Mouse (Mus musculus) limb, embryonic 10.5 days (tissue): Measurements from ENCODE around the gene Igsf9b. TPM values are rescaled to one million over a fixed set of nuclear protein-coding genes. Genes with fewer than 3 reads are reported as not detected.

Source experiments
- DNase-seq: peaks from one replicate; pipeline ENCODE4 v3.0.0-alpha.2; 2017; ENCODE audit warnings: low spot score
- H3K27ac ChIP-seq: fragments of 300-500 bp; sonication (generic); 2 replicates; pipeline ENCODE4 v1.5.1; 2016; ENCODE audit warnings: mild to moderate bottlenecking
- H3K27me3 ChIP-seq: fragments of 300-500 bp; sonication (generic); 2 replicates; pipeline ENCODE4 v1.6.1; 2016; ENCODE audit warnings: low read depth, mild to moderate bottlenecking; ENCODE audit not compliant: poor library complexity, severe bottlenecking
- H3K36me3 ChIP-seq: fragments of 300-500 bp; sonication (generic); 2 replicates; pipeline ENCODE4 v1.6.1; 2016; ENCODE audit warnings: mild to moderate bottlenecking, moderate library complexity
- H3K4me1 ChIP-seq: fragments of 300-500 bp; sonication (generic); 2 replicates; pipeline ENCODE4 v1.6.1; 2016
- H3K4me3 ChIP-seq: fragments of 300-500 bp; sonication (generic); 2 replicates; pipeline ENCODE4 v1.5.1; 2016; ENCODE audit warnings: mild to moderate bottlenecking, moderate library complexity
- H3K9me3 ChIP-seq: fragments of 300-500 bp; sonication (generic); replicated peaks from 2 replicates; pipeline ENCODE4 v1.6.1; 2016; ENCODE audit warnings: mild to moderate bottlenecking
- WGBS: fragments of 180-500 bp; shearing (Covaris S2); methylation state at CpG from one replicate; pipeline ENCODE4 v1.1.7; 2016; 5-methylcytosine and 5-hydroxymethylcytosine counted together
- polyA plus RNA-seq: library from polyadenylated mRNA; unstranded; fragments of >200 nt; fragmentation: Nextera tagmentation; extraction: Ambion mirVana; gene quantifications from 2 replicates; pipeline ENCODE4 v1.2.1, GENCODE M21; 2016

The Igsf9b gene
- polyA plus RNA-seq, 1 experiment from 2014 or later = 3.4 TPM

- DNase-seq = no peak
- H3K36me3 ChIP-seq = no peaks in the 10 kb centered on the region
- no peak overlapping the region for H3K27ac ChIP-seq
- no peak overlapping the region for H3K4me3 ChIP-seq
- 92% methylated on average over 7 of the region's 7 CpGs for WGBS
- H3K4me1 ChIP-seq = no peaks in the 10 kb centered on the region
- no peaks in the 10 kb centered on the region for H3K9me3 ChIP-seq
- no peaks in the 10 kb centered on the region for H3K27me3 ChIP-seq
Observed at GRCm38 (mm10) chr9:27322277-27322676, 23.3 kb downstream of the Igsf9b start.

- 86% methylated on average over 3 of the region's 3 CpGs for WGBS
- H3K4me1 ChIP-seq = no peaks in the 10 kb centered on the region
- H3K9me3 ChIP-seq = no peaks in the 10 kb centered on the region
- H3K27ac ChIP-seq = no peak overlapping the region
- H3K4me3 ChIP-seq = no peak overlapping the region
- H3K36me3 ChIP-seq = no peaks in the 10 kb centered on the region
- H3K27me3 ChIP-seq = no peaks in the 10 kb centered on the region
- DNase-seq = no peak
Observed at GRCm38 (mm10) chr9:27323412-27323811, 24.4 kb downstream of the Igsf9b start.

- H3K27ac ChIP-seq = no peak overlapping the region
- no peaks in the 10 kb centered on the region for H3K36me3 ChIP-seq
- H3K27me3 ChIP-seq = no peaks in the 10 kb centered on the region
- 38% methylated on average over 2 of the region's 2 CpGs for WGBS
- no peak overlapping the region for H3K4me3 ChIP-seq
- peak; percentile 72 for DNase-seq
- H3K4me1 ChIP-seq = no peaks in the 10 kb centered on the region
- no peaks in the 10 kb centered on the region for H3K9me3 ChIP-seq
Observed at GRCm38 (mm10) chr9:27325920-27326319, 26.9 kb downstream of the Igsf9b start.

- Histone ChIP-seq H3K36me3 (no peaks in the 10 kb centered on the region), H3K27me3 (no peaks in the 10 kb centered on the region), H3K9me3 (no peaks in the 10 kb centered on the region), H3K27ac (no peak overlapping the region), H3K4me1 (no peaks in the 10 kb centered on the region), H3K4me3 (no peak overlapping the region)
- DNase-seq = no peak
- WGBS = 89% methylated on average over 3 of the region's 3 CpGs
Observed at GRCm38 (mm10) chr9:27327558-27327957, 28.6 kb downstream of the Igsf9b start.

- no peaks in the 10 kb centered on the region for H3K9me3 ChIP-seq
- H3K4me3 ChIP-seq = no peak overlapping the region
- 84% methylated on average over 4 of the region's 4 CpGs for WGBS
- H3K27me3 ChIP-seq = no peaks in the 10 kb centered on the region
- 0 out of 2 replicates have a peak, but pooled peaks cover 9% of the 10 kb centered on the region for H3K4me1 ChIP-seq
- DNase-seq = no peak
- H3K36me3 ChIP-seq = peaks cover 9% of the 10 kb centered on the region; the same call in 1 of the 2 replicates
- no peak overlapping the region for H3K27ac ChIP-seq
Observed at GRCm38 (mm10) chr9:27330374-27330773, 31.4 kb downstream of the Igsf9b start.

GRCm38 (mm10) chr9:27331538-27331937 is 32.5 kb downstream of the Igsf9b start:
- DNase-seq = no peak
- Histone ChIP-seq H3K27me3 (no peaks in the 10 kb centered on the region), H3K27ac (no peak overlapping the region), H3K4me1 (0 out of 2 replicates have a peak, but pooled peaks cover 9% of the 10 kb centered on the region), H3K36me3 (peaks cover 9% of the 10 kb centered on the region; the same call in 1 of the 2 replicates), H3K4me3 (no peak overlapping the region), H3K9me3 (no peaks in the 10 kb centered on the region)
- WGBS = 96% methylated on average over 7 of the region's 7 CpGs

- H3K36me3 ChIP-seq = peaks cover 9% of the 10 kb centered on the region; the same call in 1 of the 2 replicates
- no peak for DNase-seq
- H3K27me3 ChIP-seq = no peaks in the 10 kb centered on the region
- H3K27ac ChIP-seq = no peak overlapping the region
- H3K4me3 ChIP-seq = no peak overlapping the region
- WGBS = 83% methylated on average over 9 of the region's 9 CpGs
- 0 out of 2 replicates have a peak, but pooled peaks cover 9% of the 10 kb centered on the region for H3K4me1 ChIP-seq
- H3K9me3 ChIP-seq = no peaks in the 10 kb centered on the region
Observed at GRCm38 (mm10) chr9:27334895-27335294, 35.9 kb downstream of the Igsf9b start.

- H3K27ac ChIP-seq = no peak overlapping the region
- H3K4me1 ChIP-seq = 0 out of 2 replicates have a peak, but pooled peaks cover 9% of the 10 kb centered on the region
- DNase-seq = no peak
- peaks cover 9% of the 10 kb centered on the region; the same call in 1 of the 2 replicates for H3K36me3 ChIP-seq
- no peaks in the 10 kb centered on the region for H3K9me3 ChIP-seq
- no peak overlapping the region for H3K4me3 ChIP-seq
- H3K27me3 ChIP-seq = no peaks in the 10 kb centered on the region
- 97% methylated on average over 4 of the region's 4 CpGs for WGBS
Observed at GRCm38 (mm10) chr9:27336962-27337636, 38.1 kb downstream of the Igsf9b start.

GRCm38 (mm10) chr9:27339168-27339567 is 40.2 kb downstream of the Igsf9b start:
- Histone ChIP-seq H3K4me3 (no peak overlapping the region), H3K9me3 (no peaks in the 10 kb centered on the region), H3K27me3 (no peaks in the 10 kb centered on the region), H3K36me3 (peaks cover under 1% of the 10 kb centered on the region; the same call in 1 of the 2 replicates), H3K27ac (no peak overlapping the region), H3K4me1 (0 out of 2 replicates have a peak, but pooled peaks cover 7% of the 10 kb centered on the region)
- WGBS = 87% methylated on average over 1 of the region's 1 CpGs
- no peak for DNase-seq

- Histone ChIP-seq H3K36me3 (no peaks in the 10 kb centered on the region), H3K27ac (no peak overlapping the region), H3K27me3 (no peaks in the 10 kb centered on the region), H3K4me1 (no peaks in the 10 kb centered on the region), H3K4me3 (no peak overlapping the region), H3K9me3 (no peaks in the 10 kb centered on the region)
- DNase-seq = no peak
- WGBS = 84% methylated on average over 11 of the region's 11 CpGs
Observed at GRCm38 (mm10) chr9:27346541-27347269, 47.7 kb downstream of the Igsf9b start.

GRCm38 (mm10) chr9:27353082-27353481 is 54.1 kb downstream of the Igsf9b start:
- WGBS = 88% methylated on average over 7 of the region's 7 CpGs
- no peaks in the 10 kb centered on the region for H3K27me3 ChIP-seq
- H3K4me1 ChIP-seq = no peaks in the 10 kb centered on the region
- no peak overlapping the region for H3K27ac ChIP-seq
- H3K9me3 ChIP-seq = no peaks in the 10 kb centered on the region
- no peak overlapping the region for H3K4me3 ChIP-seq
- no peak for DNase-seq
- H3K36me3 ChIP-seq = no peaks in the 10 kb centered on the region

GRCm38 (mm10) chr9:27357893-27358292 is 58.9 kb downstream of the Igsf9b start:
- no peak overlapping the region for H3K27ac ChIP-seq
- H3K4me1 ChIP-seq = no peaks in the 10 kb centered on the region
- H3K4me3 ChIP-seq = no peak overlapping the region
- WGBS = 98% methylated on average over 6 of the region's 6 CpGs
- no peaks in the 10 kb centered on the region for H3K36me3 ChIP-seq
- H3K27me3 ChIP-seq = no peaks in the 10 kb centered on the region
- H3K9me3 ChIP-seq = no peaks in the 10 kb centered on the region
- DNase-seq = no peak

GRCm38 (mm10) chr9:27367231-27367630 is 68.2 kb downstream of the Igsf9b start:
- no peak for DNase-seq
- H3K9me3 ChIP-seq = no peaks in the 10 kb centered on the region
- H3K27ac ChIP-seq = no peak overlapping the region
- H3K36me3 ChIP-seq = no peaks in the 10 kb centered on the region
- H3K27me3 ChIP-seq = no peaks in the 10 kb centered on the region
- no peak overlapping the region for H3K4me3 ChIP-seq
- peaks cover 7% of the 10 kb centered on the region; the same call in 1 of the 2 replicates for H3K4me1 ChIP-seq
- WGBS = 70% methylated on average over 2 of the region's 2 CpGs
